Mouse (Mus musculus): Measurements from ENCODE around the gene Alpl.

DNA sequence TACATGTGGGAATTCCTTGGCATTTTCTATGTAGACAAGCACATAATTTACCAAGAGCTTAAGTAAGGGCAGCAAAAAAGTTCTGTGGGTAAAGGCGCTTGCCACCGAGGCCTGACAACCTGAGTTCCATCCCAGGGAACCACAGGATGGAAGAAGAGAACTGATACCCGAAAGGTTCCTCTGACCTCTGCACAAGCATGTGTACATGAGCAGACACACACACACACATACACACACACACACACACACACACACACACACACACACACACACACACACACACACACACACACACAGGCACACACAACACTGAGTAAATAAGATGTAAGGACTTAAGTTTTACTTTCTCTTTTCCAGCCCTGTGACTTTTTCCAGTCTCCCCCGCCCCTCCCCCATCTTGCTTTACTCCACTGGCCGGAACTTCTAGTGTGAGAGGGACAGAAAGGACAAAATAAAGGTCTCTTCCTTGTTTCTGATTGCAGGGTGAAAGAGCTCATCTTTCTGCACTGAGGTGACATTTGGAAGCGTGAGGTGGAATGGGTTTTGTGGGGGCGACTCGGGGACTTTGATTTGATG is 32.2 kb downstream of the Alpl start:
- TF ChIP-seq CTCF (IDR thresholded peaks at IDR 0.05; ENCODE audit: low read depth), result no peak
- TF ChIP-seq EP300 (IDR thresholded peaks at IDR 0.05; ENCODE audit: low read depth), result no peak

Data from liver, embryonic 14.5 days (tissue).